Mouse (Mus musculus) hindbrain, embryonic 14.5 days (tissue): ENCODE measurements at regions not wholly inside any gene's neighbourhood (a gene's known extent, or its start where the extent isn't known, plus 50 kb on each side); places are given as distances from the start of the nearest gene placed in this dataset.

Source experiments
- ATAC-seq: fragments of 200-750 bp; cut with Nextera tagmentation; 2 replicates; pipeline ENCODE4 v1.8.0; 2017; ENCODE audit warnings: moderate number of reproducible peaks, mild to moderate bottlenecking, moderate TSS enrichment, moderate library complexity; ENCODE audit not compliant: low FRiP score
- DNase-seq: peaks from one replicate; pipeline ENCODE4 v3.0.0-alpha.2; 2015; ENCODE audit warnings: low spot score
- H3K27ac ChIP-seq: fragments of 300-500 bp; sonication (generic); 2 replicates; pipeline ENCODE4 v1.5.1; 2014; ENCODE audit warnings: mild to moderate bottlenecking, moderate library complexity
- H3K27me3 ChIP-seq: fragments of 300-500 bp; sonication (generic); 2 replicates; pipeline ENCODE4 v1.6.1; 2014; ENCODE audit warnings: mild to moderate bottlenecking, low read length, mixed read lengths; ENCODE audit not compliant: control insufficient read depth, insufficient read depth
- H3K36me3 ChIP-seq: fragments of 300-500 bp; sonication (generic); replicated peaks from 2 replicates; pipeline ENCODE4 v1.6.1; 2014; ENCODE audit not compliant: control insufficient read depth, insufficient read depth
- H3K4me1 ChIP-seq: fragments of 300-500 bp; sonication (generic); replicated peaks from 2 replicates; pipeline ENCODE4 v1.6.1; 2014; ENCODE audit warnings: antibody characterized with exemption, low read length, mixed read lengths; ENCODE audit not compliant: control insufficient read depth, insufficient read depth
- H3K4me2 ChIP-seq: fragments of 300-500 bp; sonication (generic); replicated peaks from 2 replicates; pipeline ENCODE4 v1.6.1; 2014; ENCODE audit warnings: mild to moderate bottlenecking, moderate library complexity
- H3K4me3 ChIP-seq: fragments of 300-500 bp; sonication (generic); replicated peaks from 2 replicates; pipeline ENCODE4 v1.5.1; 2014; ENCODE audit warnings: mild to moderate bottlenecking, low read length
- H3K9ac ChIP-seq: fragments of 300-500 bp; sonication (generic); 2 replicates; pipeline ENCODE4 v1.6.1; 2014
- H3K9me3 ChIP-seq: fragments of 300-500 bp; sonication (generic); 2 replicates; pipeline ENCODE4 v1.6.1; 2016; ENCODE audit warnings: low read length; ENCODE audit not compliant: control insufficient read depth
- WGBS: fragments of 180-500 bp; shearing (Covaris S2); extraction: QIAGEN DNeasy Blood & Tissue Kit; methylation state at CpG from one replicate; pipeline ENCODE4 v1.1.7; 2014; 5-methylcytosine and 5-hydroxymethylcytosine counted together

GRCm38 (mm10) chr12:15993866-15994265 lies 177.1 kb upstream of the Trib2 start:
- no peak for DNase-seq

GRCm38 (mm10) chr12:15986351-15986750 lies 169.6 kb upstream of the Trib2 start:
- ATAC-seq (no peak), DNase-seq (no peak)
- Histone ChIP-seq H3K9me3 (no peaks in the 10 kb centered on the region), H3K4me3 (no peak overlapping the region), H3K4me2 (no peak overlapping the region), H3K4me1 (no peaks in the 10 kb centered on the region), H3K9ac (no peak overlapping the region), H3K36me3 (no peaks in the 10 kb centered on the region), H3K27me3 (no peaks in the 10 kb centered on the region), H3K27ac (no peak overlapping the region)

More at GRCm38 (mm10) chr12:15993866-15994265, 177.1 kb upstream of the Trib2 start:
- H3K36me3 ChIP-seq = no peaks in the 10 kb centered on the region
- no peaks in the 10 kb centered on the region for H3K9me3 ChIP-seq
- 80% methylated on average over 3 of the region's 3 CpGs for WGBS
- H3K4me3 ChIP-seq = no peak overlapping the region
- H3K27me3 ChIP-seq = no peaks in the 10 kb centered on the region
- H3K9ac ChIP-seq = no peak overlapping the region
- no peak overlapping the region for H3K27ac ChIP-seq
- H3K4me2 ChIP-seq = no peak overlapping the region
- H3K4me1 ChIP-seq = no peaks in the 10 kb centered on the region
- no peak for ATAC-seq

GRCm38 (mm10) chr12:15985649-15986048 lies 168.9 kb upstream of the Trib2 start:
- Histone ChIP-seq H3K27me3 (no peaks in the 10 kb centered on the region), H3K27ac (no peak overlapping the region), H3K9me3 (no peaks in the 10 kb centered on the region), H3K36me3 (no peaks in the 10 kb centered on the region), H3K4me2 (no peak overlapping the region), H3K4me3 (no peak overlapping the region), H3K9ac (no peak overlapping the region), H3K4me1 (no peaks in the 10 kb centered on the region)
- no peak for DNase-seq
- ATAC-seq = no peak
- 83% methylated on average over 2 of the region's 2 CpGs for WGBS

- Histone ChIP-seq H3K4me2 (no peak overlapping the region), H3K9ac (no peak overlapping the region), H3K36me3 (no peaks in the 10 kb centered on the region), H3K4me1 (no peaks in the 10 kb centered on the region), H3K27ac (no peak overlapping the region), H3K9me3 (no peaks in the 10 kb centered on the region), H3K4me3 (no peak overlapping the region), H3K27me3 (no peaks in the 10 kb centered on the region)
- 87% methylated on average over 11 of the region's 11 CpGs for WGBS
- DNase-seq (no peak), ATAC-seq (no peak)
Observed at GRCm38 (mm10) chr12:15983591-15984300, 167.0 kb upstream of the Trib2 start.

GRCm38 (mm10) chr12:15981741-15982140 lies 165.0 kb upstream of the Trib2 start:
- no peaks in the 10 kb centered on the region for H3K36me3 ChIP-seq
- no peaks in the 10 kb centered on the region for H3K27me3 ChIP-seq
- H3K9ac ChIP-seq = no peak overlapping the region
- H3K4me1 ChIP-seq = no peaks in the 10 kb centered on the region
- DNase-seq = no peak
- no peak overlapping the region for H3K27ac ChIP-seq
- H3K9me3 ChIP-seq = no peaks in the 10 kb centered on the region
- no peak overlapping the region for H3K4me2 ChIP-seq
- no peak overlapping the region for H3K4me3 ChIP-seq
- no peak for ATAC-seq
- WGBS = 54% methylated on average over 1 of the region's 1 CpGs

- H3K9me3 ChIP-seq = no peaks in the 10 kb centered on the region
- H3K4me3 ChIP-seq = no peak overlapping the region
- no peak overlapping the region for H3K27ac ChIP-seq
- no peaks in the 10 kb centered on the region for H3K4me1 ChIP-seq
- ATAC-seq = no peak
- H3K36me3 ChIP-seq = no peaks in the 10 kb centered on the region
- DNase-seq = no peak
- 92% methylated on average over 7 of the region's 7 CpGs for WGBS
- H3K27me3 ChIP-seq = no peaks in the 10 kb centered on the region
- H3K9ac ChIP-seq = no peak overlapping the region
- no peak overlapping the region for H3K4me2 ChIP-seq
Observed at GRCm38 (mm10) chr12:15979233-15979632, 162.5 kb upstream of the Trib2 start.

- Histone ChIP-seq H3K4me2 (no peak overlapping the region), H3K27me3 (no peaks in the 10 kb centered on the region), H3K4me1 (no peaks in the 10 kb centered on the region), H3K36me3 (no peaks in the 10 kb centered on the region), H3K4me3 (no peak overlapping the region), H3K27ac (no peak overlapping the region), H3K9ac (no peak overlapping the region), H3K9me3 (no peaks in the 10 kb centered on the region)
- DNase-seq (no peak), ATAC-seq (no peak)
- 83% methylated on average over 3 of the region's 3 CpGs for WGBS
Observed at GRCm38 (mm10) chr12:15971786-15972185, 155.1 kb upstream of the Trib2 start.

- DNase-seq (no peak), ATAC-seq (no peak)
- H3K4me3 ChIP-seq = no peak overlapping the region
- H3K27ac ChIP-seq = no peak overlapping the region
- no peaks in the 10 kb centered on the region for H3K36me3 ChIP-seq
- no peaks in the 10 kb centered on the region for H3K9me3 ChIP-seq
- H3K4me2 ChIP-seq = no peak overlapping the region
- no peaks in the 10 kb centered on the region for H3K27me3 ChIP-seq
- no peaks in the 10 kb centered on the region for H3K4me1 ChIP-seq
- 77% methylated on average over 2 of the region's 2 CpGs for WGBS
- H3K9ac ChIP-seq = no peak overlapping the region
Observed at GRCm38 (mm10) chr12:15970262-15970661, 153.5 kb upstream of the Trib2 start.

GRCm38 (mm10) chr12:15967550-15968102 lies 150.9 kb upstream of the Trib2 start:
- DNase-seq = no peak
- 80% methylated on average over 5 of the region's 5 CpGs for WGBS
- Histone ChIP-seq H3K9ac (no peak overlapping the region), H3K9me3 (no peaks in the 10 kb centered on the region), H3K4me2 (no peak overlapping the region), H3K27me3 (no peaks in the 10 kb centered on the region), H3K36me3 (no peaks in the 10 kb centered on the region), H3K4me3 (no peak overlapping the region), H3K4me1 (no peaks in the 10 kb centered on the region), H3K27ac (no peak overlapping the region)
- ATAC-seq = no peak

- Histone ChIP-seq H3K27ac (no peak overlapping the region), H3K4me2 (no peak overlapping the region), H3K9ac (no peak overlapping the region), H3K36me3 (no peaks in the 10 kb centered on the region), H3K9me3 (no peaks in the 10 kb centered on the region), H3K4me3 (no peak overlapping the region), H3K4me1 (no peaks in the 10 kb centered on the region), H3K27me3 (no peaks in the 10 kb centered on the region)
- DNase-seq (no peak), ATAC-seq (no peak)
- WGBS = 100% methylated on average over 1 of the region's 1 CpGs
Observed at GRCm38 (mm10) chr12:15966631-15967030, 149.9 kb upstream of the Trib2 start.
